Mouse (Mus musculus) megakaryocyte, embryonic 14.5 days (primary cell): Measurements from ENCODE around the gene Dab1. TPM values are rescaled to one million over a fixed set of nuclear protein-coding genes. Genes with fewer than 3 reads are reported as not detected.

Source experiments
- H3K27me3 ChIP-seq: replicated peaks from 2 replicates; pipeline ENCODE3; 2012; ENCODE audit warnings: inconsistent platforms
- H3K36me3 ChIP-seq: replicated peaks from 2 replicates; pipeline ENCODE3; 2012; ENCODE audit warnings: low read length, inconsistent platforms, mixed read lengths
- H3K4me1 ChIP-seq: 2 replicates; pipeline ENCODE4 v1.6.1; 2012; ENCODE audit warnings: inconsistent platforms
- H3K4me3 ChIP-seq: replicated peaks from 2 replicates; pipeline ENCODE3; 2012; ENCODE audit warnings: moderate library complexity, mild to moderate bottlenecking, inconsistent platforms
- H3K9me3 ChIP-seq: 2 replicates; pipeline ENCODE4 v1.6.1; 2012; ENCODE audit warnings: inconsistent platforms
- FLI1 ChIP-seq: IDR thresholded peaks from 2 replicates; pipeline ENCODE4 v1.6.1; 2012; ENCODE audit warnings: low read length, inconsistent platforms, mixed read lengths
- GATA1 ChIP-seq: IDR thresholded peaks from 3 replicates; pipeline ENCODE4 v1.6.1; 2012; ENCODE audit warnings: mixed read lengths, low read length, inconsistent platforms, borderline replicate concordance
- polyA plus RNA-seq: library from polyadenylated mRNA; stranded (reverse); fragments of >175 nt; gene quantifications from 2 replicates; pipeline ENCODE4 v1.2.3, GENCODE M21; 2012; ENCODE audit warnings: low replicate concordance; ENCODE audit not compliant: insufficient read depth

Dab1 gene
- polyA plus RNA-seq, 1 experiment, result not detected

DNA sequence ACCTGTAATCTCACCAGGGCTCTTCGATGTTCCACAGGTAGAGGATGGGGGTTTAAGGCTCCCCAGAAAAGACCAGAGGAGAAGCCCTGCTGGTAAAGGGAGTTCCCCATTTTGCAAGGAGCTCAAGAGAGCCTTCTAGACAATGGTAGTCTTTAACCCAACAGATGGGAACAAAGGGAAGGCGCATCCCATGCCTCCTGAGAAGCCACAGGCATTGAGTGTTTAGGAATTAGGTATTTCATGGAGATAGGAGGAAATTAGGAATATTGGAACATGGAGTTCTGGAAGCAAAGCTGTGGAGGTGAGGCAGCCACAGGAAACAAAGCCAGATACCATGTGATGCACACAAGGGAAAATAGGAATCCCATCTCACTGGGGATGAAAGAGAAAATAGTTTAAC lies 881.0 kb downstream of the Dab1 start:
- Histone ChIP-seq H3K9me3 (peaks cover 47% of the 10 kb centered on the region), H3K4me3 (no peak overlapping the region), H3K36me3 (no peaks in the 10 kb centered on the region), H3K27me3 (no peaks in the 10 kb centered on the region), H3K4me1 (no peaks in the 10 kb centered on the region)
- TF ChIP-seq GATA1, result no peak
- no peak for TF ChIP-seq FLI1

DNA sequence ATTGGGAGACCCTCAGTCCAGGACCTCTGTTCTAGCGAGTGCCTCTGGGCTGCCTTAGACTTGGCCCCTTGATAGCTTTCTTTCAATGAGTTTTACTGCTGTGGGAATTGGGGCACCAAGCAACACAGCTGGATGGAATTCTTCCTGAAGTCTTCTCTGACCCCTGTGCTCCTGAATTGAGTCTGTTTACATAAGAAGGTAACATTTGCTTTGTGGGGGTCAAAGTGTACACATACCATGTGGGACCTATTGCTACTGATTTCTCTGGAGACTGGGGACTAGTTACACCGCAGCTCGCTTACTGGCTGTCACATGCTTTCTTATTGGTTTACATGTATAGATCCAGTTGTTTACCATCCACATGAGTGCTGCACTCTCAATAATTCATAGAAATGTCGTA lies 881.5 kb downstream of the Dab1 start:
- H3K9me3 ChIP-seq, result peaks cover 45% of the 10 kb centered on the region
- H3K36me3 ChIP-seq, result no peaks in the 10 kb centered on the region
- no peak overlapping the region for H3K4me3 ChIP-seq
- TF ChIP-seq GATA1 (no peak), FLI1 (no peak)
- no peaks in the 10 kb centered on the region for H3K4me1 ChIP-seq
- H3K27me3 ChIP-seq, result no peaks in the 10 kb centered on the region

DNA sequence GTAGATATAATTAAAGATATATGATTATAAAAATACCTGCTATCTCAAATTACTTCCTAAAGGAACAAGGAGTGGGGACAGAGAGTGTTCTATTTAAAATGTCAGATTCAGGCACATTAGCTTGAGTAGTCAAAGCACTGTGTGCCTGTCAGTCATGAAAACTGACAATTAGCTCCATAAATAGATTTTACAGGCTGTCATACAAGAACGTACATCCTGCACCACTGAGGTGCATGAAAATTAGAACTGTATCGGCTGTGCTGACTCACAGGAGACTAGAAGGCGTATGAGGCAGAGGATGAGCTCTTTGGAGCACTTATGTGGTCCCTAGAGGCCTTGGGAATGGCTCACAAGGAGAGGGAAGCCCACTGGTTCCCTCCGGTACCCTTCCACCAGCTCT lies 882.1 kb downstream of the Dab1 start:
- H3K4me3 ChIP-seq, result no peak overlapping the region

DNA sequence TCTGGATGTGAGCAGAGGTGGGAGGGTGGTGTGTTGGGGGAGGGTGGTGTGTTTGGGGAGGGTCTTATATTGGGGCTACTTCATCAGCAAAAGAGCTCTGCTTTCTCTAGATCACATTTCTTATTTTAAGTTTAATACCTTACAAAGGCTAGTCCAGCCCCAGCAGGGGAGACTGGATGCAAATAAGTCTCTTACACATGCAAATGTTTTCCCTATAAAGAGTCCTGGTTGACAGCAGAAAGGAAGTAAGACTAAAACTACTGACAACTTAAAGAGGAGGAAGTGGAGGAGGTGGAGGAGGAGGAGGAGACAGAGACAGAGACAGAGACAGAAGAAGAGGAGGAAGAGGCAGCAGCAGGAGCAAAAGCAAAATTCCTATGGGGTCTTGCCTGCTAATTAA lies 885.8 kb downstream of the Dab1 start:
- no peaks in the 10 kb centered on the region for H3K4me1 ChIP-seq
- TF ChIP-seq FLI1 (no peak), GATA1 (no peak)
- H3K27me3 ChIP-seq, result no peaks in the 10 kb centered on the region
- H3K36me3 ChIP-seq, result no peaks in the 10 kb centered on the region
- no peak overlapping the region for H3K4me3 ChIP-seq
- H3K9me3 ChIP-seq, result peaks cover 56% of the 10 kb centered on the region

More for the DNA sequence above, 882.1 kb downstream of the Dab1 start:
- Histone ChIP-seq H3K4me1 (no peaks in the 10 kb centered on the region), H3K27me3 (no peaks in the 10 kb centered on the region), H3K36me3 (no peaks in the 10 kb centered on the region), H3K9me3 (peaks cover 46% of the 10 kb centered on the region)
- TF ChIP-seq GATA1 (no peak), FLI1 (no peak)

DNA sequence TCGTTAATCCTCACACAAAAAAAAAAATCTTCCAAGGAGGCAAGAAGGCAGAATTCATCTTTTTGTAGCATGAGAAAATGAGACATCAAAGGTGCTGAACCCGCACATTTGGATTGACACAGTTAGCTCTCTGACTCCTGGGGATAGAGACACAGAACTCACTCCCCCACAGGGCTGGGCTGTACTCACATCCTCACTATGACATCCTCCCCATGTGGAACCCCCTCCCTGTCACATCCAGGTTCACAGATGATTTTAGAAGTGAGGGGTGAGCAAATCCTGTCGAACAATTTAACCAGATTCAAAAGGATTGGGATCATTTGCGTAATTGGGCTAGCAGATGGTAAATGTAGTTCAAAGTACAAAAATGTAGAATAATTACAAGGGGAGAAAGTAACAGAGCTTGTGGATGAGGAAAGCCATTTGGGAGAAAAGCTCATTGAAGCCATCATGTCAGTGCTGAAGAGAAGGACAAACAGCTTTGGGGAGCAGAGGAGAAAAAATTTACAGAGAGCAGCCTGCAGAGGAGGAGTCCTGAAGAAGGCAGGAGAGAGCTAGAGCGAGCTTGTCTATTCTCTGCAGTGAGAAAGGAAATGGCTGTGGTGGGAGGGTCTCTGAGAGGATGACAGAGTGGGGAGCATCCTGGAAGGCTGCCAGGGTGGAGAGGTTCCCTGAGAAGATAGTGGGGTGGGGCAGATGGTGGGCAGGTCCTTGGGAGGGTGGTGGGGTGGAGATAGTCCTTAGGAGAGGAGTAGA lies 890.2 kb downstream of the Dab1 start:
- TF ChIP-seq GATA1, result no peak
- no peak for TF ChIP-seq FLI1
- no peaks in the 10 kb centered on the region for H3K36me3 ChIP-seq
- H3K27me3 ChIP-seq, result no peaks in the 10 kb centered on the region
- no peak overlapping the region for H3K4me3 ChIP-seq
- peaks cover 36% of the 10 kb centered on the region for H3K9me3 ChIP-seq
- H3K4me1 ChIP-seq, result no peaks in the 10 kb centered on the region

DNA sequence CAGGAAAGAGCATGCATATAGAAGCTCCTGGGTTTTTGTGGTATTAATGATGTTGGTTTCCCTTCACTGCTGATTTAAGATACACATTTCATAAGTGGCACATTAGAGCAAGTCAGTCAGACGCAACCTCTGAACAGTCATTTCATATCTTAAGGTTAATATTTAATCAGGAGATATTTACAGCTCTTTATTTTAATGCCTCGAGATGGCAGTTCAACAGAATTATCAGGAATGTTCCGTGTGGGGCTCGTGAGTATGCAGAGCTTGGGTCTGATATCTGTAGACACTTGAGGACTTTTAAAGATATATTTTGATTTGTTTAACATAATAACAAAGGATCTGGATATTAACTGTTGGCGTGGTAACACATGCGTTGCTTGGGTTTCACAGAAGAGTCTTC lies 892.7 kb downstream of the Dab1 start:
- Histone ChIP-seq H3K9me3 (peaks cover 31% of the 10 kb centered on the region), H3K36me3 (no peaks in the 10 kb centered on the region), H3K27me3 (no peaks in the 10 kb centered on the region), H3K4me3 (no peak overlapping the region), H3K4me1 (no peaks in the 10 kb centered on the region)
- TF ChIP-seq FLI1, result no peak
- no peak for TF ChIP-seq GATA1

DNA sequence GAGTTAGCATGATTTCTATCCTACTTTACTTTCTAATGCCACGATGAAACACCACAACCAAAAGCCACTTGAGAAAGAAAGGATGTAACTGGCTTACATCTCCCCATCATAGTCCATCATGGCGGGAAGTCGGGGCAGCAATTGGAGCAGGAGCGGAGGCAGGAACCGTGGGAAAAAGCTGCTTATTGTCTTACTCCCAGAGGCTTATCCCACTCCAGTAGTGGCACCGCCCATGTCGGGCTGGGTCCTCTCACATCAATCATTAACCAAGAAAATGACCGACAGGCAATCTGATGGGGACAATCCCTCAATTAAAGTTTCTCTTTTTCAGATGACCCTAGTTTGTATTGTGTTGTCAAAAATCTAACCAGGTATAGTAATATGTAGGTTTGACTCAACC lies 893.4 kb downstream of the Dab1 start:
- H3K36me3 ChIP-seq, result no peaks in the 10 kb centered on the region
- H3K4me1 ChIP-seq, result no peaks in the 10 kb centered on the region
- H3K4me3 ChIP-seq, result no peak overlapping the region
- TF ChIP-seq GATA1 (no peak), FLI1 (no peak)
- peaks cover 28% of the 10 kb centered on the region for H3K9me3 ChIP-seq
- H3K27me3 ChIP-seq, result no peaks in the 10 kb centered on the region

DNA sequence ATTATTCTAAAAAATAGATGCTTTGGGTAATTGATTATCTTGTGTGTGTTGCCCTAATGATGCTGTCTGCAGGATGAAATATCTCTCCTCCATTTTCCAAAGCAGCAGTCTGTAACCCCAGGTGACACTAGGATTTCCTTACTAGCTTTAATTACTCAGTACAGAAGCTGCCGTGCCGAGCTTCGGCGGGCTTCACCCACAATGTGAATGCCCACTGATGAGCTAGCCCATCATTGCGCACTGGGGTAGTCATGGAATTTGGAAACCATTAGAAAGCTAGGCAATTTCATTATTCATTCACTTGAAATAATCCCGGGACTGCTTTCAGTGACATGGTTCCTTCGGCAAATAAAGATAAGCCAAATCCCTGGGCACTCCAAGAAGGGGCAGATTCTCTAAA lies 894.5 kb downstream of the Dab1 start:
- no peaks in the 10 kb centered on the region for H3K36me3 ChIP-seq
- H3K4me1 ChIP-seq, result no peaks in the 10 kb centered on the region
- no peaks in the 10 kb centered on the region for H3K27me3 ChIP-seq
- H3K4me3 ChIP-seq, result no peak overlapping the region
- peaks cover 19% of the 10 kb centered on the region; the same call in 1 of the 2 replicates for H3K9me3 ChIP-seq
- TF ChIP-seq GATA1, result no peak
- no peak for TF ChIP-seq FLI1

DNA sequence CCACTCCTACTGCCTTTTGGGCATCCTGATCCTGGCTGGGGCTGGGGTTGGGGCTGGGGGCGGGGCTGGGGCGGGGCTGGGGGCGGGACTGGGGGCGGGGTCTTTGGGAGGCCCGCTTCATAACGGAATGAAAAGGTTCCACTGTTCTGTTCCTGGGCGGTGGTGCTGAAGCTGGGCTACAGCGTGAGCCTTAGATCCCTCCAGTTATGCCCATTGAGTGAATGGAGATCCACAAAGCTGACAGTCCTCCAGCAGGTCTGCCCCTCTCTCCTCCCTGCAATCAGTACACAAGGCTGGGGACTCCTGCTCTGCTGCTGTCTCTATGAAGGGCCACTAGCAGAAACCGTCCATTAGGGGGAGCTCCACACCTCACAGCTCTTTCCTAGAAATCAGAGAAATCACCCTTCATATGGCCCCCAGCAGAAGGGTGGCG lies 895.4 kb downstream of the Dab1 start:
- Histone ChIP-seq H3K4me3 (no peak overlapping the region), H3K4me1 (no peaks in the 10 kb centered on the region), H3K27me3 (no peaks in the 10 kb centered on the region), H3K9me3 (peaks cover 12% of the 10 kb centered on the region; the same call in 1 of the 2 replicates), H3K36me3 (no peaks in the 10 kb centered on the region)
- TF ChIP-seq FLI1, result no peak
- no peak for TF ChIP-seq GATA1

DNA sequence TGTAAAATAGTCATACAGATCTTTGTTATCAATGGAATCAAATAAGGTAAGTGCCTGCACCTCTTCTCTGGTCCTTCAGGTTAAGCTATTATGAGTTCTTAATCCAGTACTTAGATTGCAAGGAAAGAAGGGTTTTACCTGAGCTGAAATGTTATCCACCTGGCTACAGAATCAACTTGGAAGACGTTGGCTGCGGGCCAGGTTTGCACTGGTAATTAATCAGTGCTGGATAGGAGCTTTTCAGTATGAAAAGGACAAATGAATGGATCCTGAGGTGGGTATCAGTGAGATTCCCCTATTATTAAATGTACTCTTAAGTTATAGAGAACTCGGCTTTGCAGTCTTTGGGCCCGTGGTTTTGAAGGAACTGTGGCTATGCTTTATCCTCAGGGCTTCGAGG lies 896.5 kb downstream of the Dab1 start:
- TF ChIP-seq FLI1 (no peak), GATA1 (no peak)
- no peaks in the 10 kb centered on the region for H3K36me3 ChIP-seq
- H3K27me3 ChIP-seq, result no peaks in the 10 kb centered on the region
- peaks cover 7% of the 10 kb centered on the region for H3K9me3 ChIP-seq
- no peaks in the 10 kb centered on the region for H3K4me1 ChIP-seq
- no peak overlapping the region for H3K4me3 ChIP-seq
